Mouse (Mus musculus) lung, postnatal 0 days (tissue): ENCODE measurements at regions not wholly inside any gene's neighbourhood (a gene's known extent, or its start where the extent isn't known, plus 50 kb on each side); places are given as distances from the start of the nearest gene placed in this dataset.

Experiments used
- CTCF ChIP-seq: IDR thresholded peaks from 2 replicates; pipeline ENCODE4 v1.5.1; 2016; ENCODE audit warnings: antibody characterized with exemption, mild to moderate bottlenecking
- EP300 ChIP-seq: IDR thresholded peaks from 2 replicates; pipeline ENCODE4 v1.6.1; 2016; ENCODE audit warnings: antibody characterized with exemption, mild to moderate bottlenecking, control low read depth

GRCm38 (mm10) chr3:6876265-6876664, 256.0 kb upstream of the 1700008P02Rik start:
- TF ChIP-seq CTCF (no peak), EP300 (no peak)
